Mouse (Mus musculus): ENCODE data around the gene Usp54. TPM values are rescaled to one million over a fixed set of nuclear protein-coding genes. Genes with fewer than 3 reads are reported as not detected.

Usp54 gene
- polyA plus RNA-seq, 1 experiment from 2014 or later, result 7.7 TPM

DNA sequence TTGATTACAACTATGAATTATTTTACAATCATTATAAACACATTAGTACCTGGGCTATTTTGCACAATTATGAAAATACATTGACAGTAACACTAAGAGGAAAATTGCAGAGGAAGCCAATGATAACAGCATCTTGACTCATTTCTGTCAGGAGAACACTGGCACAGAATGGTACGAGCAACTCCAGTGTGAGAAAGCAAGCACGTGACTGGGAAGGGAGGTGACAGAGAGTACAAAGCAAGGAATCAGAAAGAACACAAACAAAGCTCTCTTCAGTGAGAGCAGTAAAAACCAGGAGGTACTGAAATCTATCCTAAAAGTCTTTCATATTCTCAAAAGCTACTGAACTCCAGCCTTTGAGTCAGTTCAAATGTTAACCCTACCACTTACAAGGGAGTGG is 24.4 kb downstream of the Usp54 start:
- Histone ChIP-seq H3K4me1 (ENCODE audit: control insufficient read depth, insufficient read depth, low read length) (no peaks in the 10 kb centered on the region), H3K9ac (ENCODE audit: low read depth, low read length) (no peak overlapping the region), H3K36me3 (ENCODE audit: control insufficient read depth, insufficient read depth, low read length) (no peaks in the 10 kb centered on the region), H3K27ac (replicated peaks; ENCODE audit: low read depth, low read length) (no peak overlapping the region), H3K27me3 (replicated peaks; ENCODE audit: control insufficient read depth, insufficient read depth, low read length) (no peaks in the 10 kb centered on the region), H3K4me3 (ENCODE audit: low read depth, low read length) (no peak overlapping the region), H3K9me3 (ENCODE audit: control insufficient read depth, low read length) (no peaks in the 10 kb centered on the region), H3K4me2 (ENCODE audit: low read depth, low read length) (no peak overlapping the region)
- ATAC-seq (ENCODE audit: low read depth) (no peak), DNase-seq (ENCODE audit: low spot score) (no peak)
- WGBS, result 44% methylated on average over 2 of the region's 2 CpGs

DNA sequence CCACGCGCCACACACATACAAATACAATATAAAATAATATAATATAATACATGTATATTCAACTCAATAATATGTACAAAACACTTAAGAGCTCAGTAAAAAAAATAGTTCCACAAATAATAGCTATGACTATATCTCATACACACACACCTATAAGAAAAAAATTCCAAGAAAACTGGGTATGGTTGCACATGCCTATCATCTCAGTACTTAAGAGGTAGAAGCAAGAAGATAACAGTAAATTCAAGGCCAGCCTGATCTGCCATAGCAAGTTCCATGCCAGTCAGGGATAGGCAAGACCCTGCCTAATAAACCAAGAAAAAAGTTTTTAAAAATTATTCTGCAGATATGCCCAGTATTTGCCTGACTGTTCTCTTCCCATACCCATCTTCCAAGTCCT is 25.8 kb downstream of the Usp54 start:
- Histone ChIP-seq H3K4me1 (ENCODE audit: control insufficient read depth, insufficient read depth, low read length) (no peaks in the 10 kb centered on the region), H3K36me3 (ENCODE audit: control insufficient read depth, insufficient read depth, low read length) (no peaks in the 10 kb centered on the region), H3K27me3 (replicated peaks; ENCODE audit: control insufficient read depth, insufficient read depth, low read length) (no peaks in the 10 kb centered on the region), H3K4me3 (ENCODE audit: low read depth, low read length) (no peak overlapping the region), H3K4me2 (ENCODE audit: low read depth, low read length) (no peak overlapping the region), H3K27ac (replicated peaks; ENCODE audit: low read depth, low read length) (no peak overlapping the region), H3K9ac (ENCODE audit: low read depth, low read length) (no peak overlapping the region), H3K9me3 (ENCODE audit: control insufficient read depth, low read length) (no peaks in the 10 kb centered on the region)
- DNase-seq (ENCODE audit: low spot score), result no peak
- WGBS, result 94% methylated on average over 2 of the region's 2 CpGs
- no peak for ATAC-seq (ENCODE audit: low read depth)

- no peaks in the 10 kb centered on the region for H3K27me3 ChIP-seq (replicated peaks; ENCODE audit: control insufficient read depth, insufficient read depth, low read length)
- ATAC-seq (ENCODE audit: low read depth), result no peak
- no peak for DNase-seq (ENCODE audit: low spot score)
- no peaks in the 10 kb centered on the region for H3K9me3 ChIP-seq (ENCODE audit: control insufficient read depth, low read length)
- no peak overlapping the region for H3K9ac ChIP-seq (ENCODE audit: low read depth, low read length)
- no peaks in the 10 kb centered on the region for H3K4me1 ChIP-seq (ENCODE audit: control insufficient read depth, insufficient read depth, low read length)
- H3K4me3 ChIP-seq (ENCODE audit: low read depth, low read length), result no peak overlapping the region
- H3K4me2 ChIP-seq (ENCODE audit: low read depth, low read length), result no peak overlapping the region
- no peak overlapping the region for H3K27ac ChIP-seq (replicated peaks; ENCODE audit: low read depth, low read length)
- H3K36me3 ChIP-seq (ENCODE audit: control insufficient read depth, insufficient read depth, low read length), result no peaks in the 10 kb centered on the region
- 97% methylated on average over 1 of the region's 1 CpGs for WGBS
Measured at GRCm38 (mm10) chr14:20612820-20613219, 28.0 kb downstream of the Usp54 start.

DNA sequence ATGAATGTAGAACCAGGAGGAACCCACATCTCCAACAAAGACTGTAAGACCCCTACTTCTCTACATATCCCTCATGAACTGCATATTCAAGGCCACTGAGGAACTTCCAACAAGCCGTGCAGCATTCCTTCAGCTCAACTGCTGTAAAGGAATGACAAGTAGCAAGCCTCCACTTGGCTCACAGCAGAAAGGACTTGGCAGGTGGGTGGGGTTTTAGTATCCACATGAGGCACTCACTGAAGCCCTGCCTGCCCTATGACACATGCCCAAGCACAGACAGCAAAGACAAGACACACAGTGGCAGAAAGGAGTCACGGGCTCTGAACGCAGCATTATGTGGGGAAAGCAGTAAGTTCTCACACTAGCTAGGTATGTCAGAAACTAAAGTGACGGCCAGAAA is 30.7 kb downstream of the Usp54 start:
- WGBS, result 72% methylated on average over 4 of the region's 4 CpGs
- ATAC-seq (ENCODE audit: low read depth) (peak; percentile 83), DNase-seq (ENCODE audit: low spot score) (peak; percentile 85)
- Histone ChIP-seq H3K4me3 (ENCODE audit: low read depth, low read length) (no peak overlapping the region), H3K27ac (replicated peaks; ENCODE audit: low read depth, low read length) (peak overlapping the region; percentile 21; the same call in 1 of the 2 replicates), H3K4me1 (ENCODE audit: control insufficient read depth, insufficient read depth, low read length) (no peaks in the 10 kb centered on the region; the same call in 1 of the 2 replicates), H3K9ac (ENCODE audit: low read depth, low read length) (no peak overlapping the region), H3K4me2 (ENCODE audit: low read depth, low read length) (no peak overlapping the region), H3K36me3 (ENCODE audit: control insufficient read depth, insufficient read depth, low read length) (peaks cover 6% of the 10 kb centered on the region; the same call in 1 of the 2 replicates), H3K9me3 (ENCODE audit: control insufficient read depth, low read length) (no peaks in the 10 kb centered on the region), H3K27me3 (replicated peaks; ENCODE audit: control insufficient read depth, insufficient read depth, low read length) (no peaks in the 10 kb centered on the region)

- Histone ChIP-seq H3K36me3 (ENCODE audit: control insufficient read depth, insufficient read depth, low read length) (peaks cover 6% of the 10 kb centered on the region; the same call in 1 of the 2 replicates), H3K4me3 (ENCODE audit: low read depth, low read length) (no peak overlapping the region), H3K4me1 (ENCODE audit: control insufficient read depth, insufficient read depth, low read length) (no peaks in the 10 kb centered on the region; the same call in 1 of the 2 replicates), H3K27ac (replicated peaks; ENCODE audit: low read depth, low read length) (0 out of 2 replicates have a peak overlapping the region, but pooled peaks have one; percentile 4), H3K9ac (ENCODE audit: low read depth, low read length) (no peak overlapping the region), H3K9me3 (ENCODE audit: control insufficient read depth, low read length) (no peaks in the 10 kb centered on the region), H3K4me2 (ENCODE audit: low read depth, low read length) (no peak overlapping the region), H3K27me3 (replicated peaks; ENCODE audit: control insufficient read depth, insufficient read depth, low read length) (no peaks in the 10 kb centered on the region)
- ATAC-seq (ENCODE audit: low read depth), result 0 out of 2 replicates have a peak, but pooled peaks have one; percentile 12
- no peak for DNase-seq (ENCODE audit: low spot score)
- 77% methylated on average over 3 of the region's 3 CpGs for WGBS
Measured at GRCm38 (mm10) chr14:20609519-20609918, 31.3 kb downstream of the Usp54 start.

DNA sequence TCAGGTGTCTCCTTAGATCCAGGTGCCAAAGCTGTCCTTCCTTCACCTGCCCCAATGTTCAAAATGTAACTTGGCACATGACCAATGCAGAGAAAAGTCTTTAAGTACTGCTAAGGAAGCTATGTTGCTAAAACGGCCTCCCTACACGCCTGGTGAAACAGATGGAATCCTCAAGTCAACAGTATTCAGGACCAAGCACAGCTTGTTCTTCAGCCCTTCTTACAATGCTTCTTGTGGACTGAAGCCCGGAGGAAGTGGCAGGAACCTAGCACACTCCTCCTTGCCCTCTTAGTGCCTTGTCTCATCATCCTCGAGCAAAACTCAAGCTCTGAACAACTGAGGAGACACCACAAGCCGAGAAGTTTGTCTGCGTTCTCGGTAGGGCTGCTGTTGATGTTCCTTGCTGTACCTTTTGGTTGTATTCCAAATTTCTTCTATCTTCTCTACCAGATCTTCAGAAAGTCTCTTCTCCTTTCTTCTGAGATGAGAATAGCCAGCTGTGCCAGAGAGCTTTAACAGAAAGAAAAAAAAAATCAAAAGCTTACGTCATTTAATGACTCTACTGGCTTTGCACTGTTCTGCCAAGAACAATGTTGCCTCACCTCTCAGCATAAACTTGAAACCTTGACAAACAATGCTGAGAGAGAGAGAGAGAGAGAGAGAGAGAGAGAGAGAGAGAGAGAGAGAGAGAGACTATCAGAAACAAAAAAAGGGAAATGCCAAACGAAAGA is 33.3 kb downstream of the Usp54 start:
- Histone ChIP-seq H3K9ac (ENCODE audit: low read depth, low read length) (no peak overlapping the region), H3K4me3 (ENCODE audit: low read depth, low read length) (no peak overlapping the region), H3K4me2 (ENCODE audit: low read depth, low read length) (no peak overlapping the region), H3K9me3 (ENCODE audit: control insufficient read depth, low read length) (no peaks in the 10 kb centered on the region), H3K27me3 (replicated peaks; ENCODE audit: control insufficient read depth, insufficient read depth, low read length) (no peaks in the 10 kb centered on the region), H3K4me1 (ENCODE audit: control insufficient read depth, insufficient read depth, low read length) (no peaks in the 10 kb centered on the region; the same call in 1 of the 2 replicates), H3K27ac (replicated peaks; ENCODE audit: low read depth, low read length) (peak overlapping the region; percentile 65), H3K36me3 (ENCODE audit: control insufficient read depth, insufficient read depth, low read length) (peaks cover 6% of the 10 kb centered on the region; the same call in 1 of the 2 replicates)
- DNase-seq (ENCODE audit: low spot score) (peak; percentile 47), ATAC-seq (ENCODE audit: low read depth) (no peak)
- whole genome bisulfite sequencing, result 74% methylated on average over 9 of the region's 9 CpGs

- DNase-seq (ENCODE audit: low spot score), result no peak
- no peak overlapping the region for H3K9ac ChIP-seq (ENCODE audit: low read depth, low read length)
- no peaks in the 10 kb centered on the region for H3K9me3 ChIP-seq (ENCODE audit: control insufficient read depth, low read length)
- H3K4me1 ChIP-seq (ENCODE audit: control insufficient read depth, insufficient read depth, low read length), result no peaks in the 10 kb centered on the region
- H3K36me3 ChIP-seq (ENCODE audit: control insufficient read depth, insufficient read depth, low read length), result peaks cover 2% of the 10 kb centered on the region; the same call in 1 of the 2 replicates
- ATAC-seq (ENCODE audit: low read depth), result no peak
- no peak overlapping the region for H3K4me2 ChIP-seq (ENCODE audit: low read depth, low read length)
- no peak overlapping the region for H3K4me3 ChIP-seq (ENCODE audit: low read depth, low read length)
- no peak overlapping the region for H3K27ac ChIP-seq (replicated peaks; ENCODE audit: low read depth, low read length)
- H3K27me3 ChIP-seq (replicated peaks; ENCODE audit: control insufficient read depth, insufficient read depth, low read length), result no peaks in the 10 kb centered on the region
- 97% methylated on average over 1 of the region's 1 CpGs for WGBS
Measured at GRCm38 (mm10) chr14:20601287-20601686, 39.6 kb downstream of the Usp54 start.

- no peaks in the 10 kb centered on the region for H3K36me3 ChIP-seq (ENCODE audit: control insufficient read depth, insufficient read depth, low read length)
- ATAC-seq (ENCODE audit: low read depth) (no peak), DNase-seq (ENCODE audit: low spot score) (no peak)
- no peak overlapping the region for H3K4me3 ChIP-seq (ENCODE audit: low read depth, low read length)
- no peaks in the 10 kb centered on the region for H3K4me1 ChIP-seq (ENCODE audit: control insufficient read depth, insufficient read depth, low read length)
- no peaks in the 10 kb centered on the region for H3K27me3 ChIP-seq (replicated peaks; ENCODE audit: control insufficient read depth, insufficient read depth, low read length)
- H3K9ac ChIP-seq (ENCODE audit: low read depth, low read length), result no peak overlapping the region
- H3K4me2 ChIP-seq (ENCODE audit: low read depth, low read length), result no peak overlapping the region
- 56% methylated on average over 2 of the region's 2 CpGs for WGBS
- H3K27ac ChIP-seq (replicated peaks; ENCODE audit: low read depth, low read length), result no peak overlapping the region
- no peaks in the 10 kb centered on the region for H3K9me3 ChIP-seq (ENCODE audit: control insufficient read depth, low read length)
Measured at GRCm38 (mm10) chr14:20600203-20600602, 40.7 kb downstream of the Usp54 start.

- no peak for DNase-seq (ENCODE audit: low spot score)
- Histone ChIP-seq H3K9me3 (ENCODE audit: control insufficient read depth, low read length) (no peaks in the 10 kb centered on the region), H3K36me3 (ENCODE audit: control insufficient read depth, insufficient read depth, low read length) (no peaks in the 10 kb centered on the region), H3K27ac (replicated peaks; ENCODE audit: low read depth, low read length) (no peak overlapping the region), H3K9ac (ENCODE audit: low read depth, low read length) (no peak overlapping the region), H3K4me1 (ENCODE audit: control insufficient read depth, insufficient read depth, low read length) (no peaks in the 10 kb centered on the region), H3K27me3 (replicated peaks; ENCODE audit: control insufficient read depth, insufficient read depth, low read length) (no peaks in the 10 kb centered on the region), H3K4me2 (ENCODE audit: low read depth, low read length) (no peak overlapping the region), H3K4me3 (ENCODE audit: low read depth, low read length) (no peak overlapping the region)
- ATAC-seq (ENCODE audit: low read depth), result no peak
- 83% methylated on average over 2 of the region's 2 CpGs for WGBS
Measured at GRCm38 (mm10) chr14:20599542-20599941, 41.3 kb downstream of the Usp54 start.

Data from embryonic facial prominence, embryonic 14.5 days (tissue).